Mouse (Mus musculus) midbrain, embryonic 14.5 days (tissue): Measurements from ENCODE around the gene Clic4. TPM values are rescaled to one million over a fixed set of nuclear protein-coding genes. Genes with fewer than 3 reads are reported as not detected.

Experiments
- ATAC-seq: fragments of 200-750 bp; cut with Nextera tagmentation; 2 replicates; pipeline ENCODE4 v1.8.0; 2017; ENCODE audit warnings: moderate number of reproducible peaks, moderate library complexity; ENCODE audit not compliant: low FRiP score, low TSS enrichment
- DNase-seq: peaks from one replicate; pipeline ENCODE4 v3.0.0-alpha.2; 2015
- H3K27ac ChIP-seq: fragments of 300-500 bp; sonication (generic); replicated peaks from 2 replicates; pipeline ENCODE4 v1.5.1; 2014; ENCODE audit warnings: mild to moderate bottlenecking, low read depth, low read length, moderate library complexity
- H3K27me3 ChIP-seq: fragments of 300-500 bp; sonication (generic); 2 replicates; pipeline ENCODE4 v1.6.1; 2014; ENCODE audit warnings: low read length, control low read depth, mixed read lengths; ENCODE audit not compliant: control insufficient read depth, insufficient read depth
- H3K36me3 ChIP-seq: fragments of 300-500 bp; sonication (generic); 2 replicates; pipeline ENCODE4 v1.6.1; 2014; ENCODE audit warnings: low read length, control low read depth; ENCODE audit not compliant: control insufficient read depth, insufficient read depth
- H3K4me1 ChIP-seq: fragments of 300-500 bp; sonication (generic); 2 replicates; pipeline ENCODE4 v1.6.1; 2014; ENCODE audit warnings: mild to moderate bottlenecking, antibody characterized with exemption, low read length, control low read depth; ENCODE audit not compliant: control insufficient read depth, insufficient read depth
- H3K4me2 ChIP-seq: fragments of 300-500 bp; sonication (generic); 2 replicates; pipeline ENCODE4 v1.6.1; 2014; ENCODE audit warnings: mild to moderate bottlenecking, low read length, moderate library complexity
- H3K4me3 ChIP-seq: fragments of 300-500 bp; sonication (generic); replicated peaks from 2 replicates; pipeline ENCODE4 v1.5.1; 2014; ENCODE audit warnings: low read depth, low read length
- H3K9ac ChIP-seq: fragments of 300-500 bp; sonication (generic); replicated peaks from 2 replicates; pipeline ENCODE4 v1.6.1; 2014; ENCODE audit warnings: mild to moderate bottlenecking, low read length, moderate library complexity
- H3K9me3 ChIP-seq: fragments of 300-500 bp; sonication (generic); 2 replicates; pipeline ENCODE4 v1.6.1; 2016; ENCODE audit warnings: low read length, control low read depth, mixed read lengths; ENCODE audit not compliant: control insufficient read depth
- WGBS: fragments of 180-500 bp; shearing (Covaris S2); extraction: QIAGEN DNeasy Blood & Tissue Kit; methylation state at CpG from one replicate; pipeline ENCODE4 v1.1.7; 2014; 5-methylcytosine and 5-hydroxymethylcytosine counted together
- polyA plus RNA-seq: library from polyadenylated mRNA; unstranded; fragments of >200 nt; fragmentation: Nextera tagmentation; extraction: Ambion mirVana; gene quantifications from 2 replicates; pipeline ENCODE4 v1.2.1, GENCODE M21; 2014

Gene Clic4
- polyA plus RNA-seq, 1 experiment from 2014 or later = 61.9 TPM

DNA sequence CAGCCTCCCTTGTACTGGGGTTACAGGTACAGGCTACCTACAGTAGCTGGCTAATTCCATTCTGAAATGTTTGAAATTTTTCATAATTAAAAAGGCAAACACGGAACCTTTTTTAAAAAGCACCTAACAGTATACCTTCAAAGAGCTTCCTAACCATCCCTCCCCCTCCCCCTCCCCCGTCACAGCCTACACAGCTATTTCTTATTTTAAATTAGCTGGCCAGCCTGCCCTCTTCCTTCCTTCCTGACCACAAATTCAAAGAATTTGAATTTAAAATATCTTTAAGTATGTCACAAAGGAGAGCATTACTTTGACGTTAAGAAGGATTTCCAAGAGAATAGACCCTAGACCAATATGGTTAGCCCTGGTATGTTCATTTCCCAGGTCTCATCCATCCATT, 44.5 kb downstream of the Clic4 start:
- no peak overlapping the region for H3K4me3 ChIP-seq
- H3K9ac ChIP-seq = no peak overlapping the region
- H3K27ac ChIP-seq = no peak overlapping the region
- peaks cover 14% of the 10 kb centered on the region for H3K36me3 ChIP-seq
- ATAC-seq = no peak
- no peaks in the 10 kb centered on the region for H3K27me3 ChIP-seq
- WGBS = 83% methylated on average over 3 of the region's 3 CpGs
- no peaks in the 10 kb centered on the region for H3K4me1 ChIP-seq
- no peaks in the 10 kb centered on the region for H3K9me3 ChIP-seq
- no peak for DNase-seq
- H3K4me2 ChIP-seq = no peak overlapping the region

DNA sequence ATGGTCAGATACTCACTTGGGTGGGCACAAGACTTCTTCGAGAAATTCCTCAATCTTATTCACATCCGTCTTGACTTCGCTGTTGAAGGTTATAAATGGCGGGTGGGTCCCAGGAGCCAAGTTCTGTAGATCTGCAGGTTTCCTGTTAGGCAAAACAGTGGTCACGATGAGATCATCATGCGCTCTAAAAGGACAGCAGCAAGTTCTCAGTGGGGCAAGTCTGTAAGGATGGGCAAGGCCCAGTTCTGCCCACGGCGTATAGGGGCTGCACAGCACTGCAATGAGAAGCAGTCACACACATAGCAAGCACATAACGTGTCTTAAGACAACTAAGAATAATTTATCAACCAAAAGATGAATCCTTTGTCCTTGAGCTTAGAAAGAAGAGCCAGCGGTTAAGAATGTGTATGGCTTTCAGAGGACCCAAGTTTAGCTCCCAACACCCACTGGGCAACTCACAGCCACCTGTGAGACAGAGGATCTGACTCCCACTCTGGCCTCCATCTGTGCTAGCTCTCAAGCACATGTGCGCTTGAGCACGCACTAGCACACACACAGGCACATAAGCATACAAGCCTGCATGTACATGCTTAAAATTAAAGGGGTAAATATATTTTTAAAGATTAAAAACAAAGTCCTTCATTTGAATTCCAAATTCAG, 46.5 kb downstream of the Clic4 start:
- Histone ChIP-seq H3K27ac (no peak overlapping the region), H3K27me3 (no peaks in the 10 kb centered on the region), H3K4me3 (no peak overlapping the region), H3K9ac (no peak overlapping the region), H3K9me3 (no peaks in the 10 kb centered on the region), H3K36me3 (peaks cover 22% of the 10 kb centered on the region), H3K4me2 (no peak overlapping the region), H3K4me1 (no peaks in the 10 kb centered on the region)
- DNase-seq = no peak
- 96% methylated on average over 12 of the region's 12 CpGs for WGBS
- ATAC-seq = no peak

DNA sequence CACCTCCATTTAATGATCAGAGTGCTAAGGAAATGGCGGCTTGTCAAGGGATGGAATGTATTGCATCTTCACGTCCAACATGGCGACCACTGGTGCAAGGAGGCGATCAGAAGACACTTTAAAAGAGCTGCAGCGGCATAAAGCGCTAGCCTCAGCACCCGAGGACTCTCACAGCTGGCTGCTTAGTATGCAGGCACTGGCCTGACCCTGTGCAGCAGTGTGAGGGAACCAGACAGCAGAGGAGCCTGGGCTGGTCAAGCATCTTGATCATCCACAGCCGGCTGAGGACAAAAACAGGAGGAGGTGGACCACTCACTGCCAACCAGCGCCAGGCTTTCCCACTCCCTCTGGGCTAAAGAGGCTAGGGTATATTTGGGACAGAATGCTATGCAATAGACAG, 48.8 kb downstream of the Clic4 start:
- Histone ChIP-seq H3K4me1 (no peaks in the 10 kb centered on the region), H3K4me3 (no peak overlapping the region), H3K9ac (no peak overlapping the region), H3K4me2 (no peak overlapping the region), H3K27ac (no peak overlapping the region), H3K36me3 (peaks cover 29% of the 10 kb centered on the region), H3K27me3 (no peaks in the 10 kb centered on the region), H3K9me3 (no peaks in the 10 kb centered on the region)
- DNase-seq (no peak), ATAC-seq (no peak)
- WGBS = 81% methylated on average over 9 of the region's 9 CpGs

DNA sequence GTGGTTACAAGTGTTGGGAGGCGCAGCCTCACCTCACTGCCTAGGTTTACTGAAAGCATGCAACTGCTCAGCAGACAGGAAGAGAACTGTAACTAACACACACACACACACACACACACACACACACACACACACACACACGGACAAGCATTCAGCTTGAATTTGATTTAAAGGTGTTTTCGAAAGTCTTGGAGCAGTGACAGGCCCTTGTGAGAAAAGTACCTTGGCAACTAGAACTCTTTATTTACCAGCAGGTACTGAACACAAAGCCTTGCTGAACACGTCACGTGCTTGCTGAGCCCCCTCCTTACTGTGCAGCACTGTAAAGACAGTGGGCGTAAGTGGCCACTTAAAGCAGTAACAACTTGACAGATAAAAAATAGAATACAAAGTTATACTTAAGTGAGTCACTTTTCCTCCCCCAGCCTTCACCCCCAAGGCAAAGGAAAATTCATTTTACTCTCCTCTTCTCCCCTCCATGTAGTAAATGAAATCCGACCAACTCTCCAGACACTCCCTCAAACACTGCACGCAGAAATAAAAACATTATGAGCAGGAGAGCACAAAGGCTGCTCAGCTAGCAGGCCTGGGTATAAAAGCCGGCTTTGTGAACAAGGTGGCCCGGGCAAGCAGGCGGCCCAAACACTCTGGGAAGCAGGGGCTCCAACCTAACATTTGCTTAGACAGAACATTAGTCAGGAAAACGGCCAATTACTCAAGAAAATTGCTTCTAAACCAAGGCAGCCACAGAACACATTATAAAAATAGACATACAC, 50.8 kb downstream of the Clic4 start:
- H3K36me3 ChIP-seq = peaks cover 44% of the 10 kb centered on the region
- ATAC-seq (no peak), DNase-seq (no peak)
- no peak overlapping the region for H3K4me3 ChIP-seq
- H3K27me3 ChIP-seq = no peaks in the 10 kb centered on the region
- H3K9ac ChIP-seq = no peak overlapping the region
- no peak overlapping the region for H3K27ac ChIP-seq
- WGBS = 90% methylated on average over 12 of the region's 12 CpGs
- H3K4me2 ChIP-seq = no peak overlapping the region
- H3K9me3 ChIP-seq = no peaks in the 10 kb centered on the region
- H3K4me1 ChIP-seq = no peaks in the 10 kb centered on the region

DNA sequence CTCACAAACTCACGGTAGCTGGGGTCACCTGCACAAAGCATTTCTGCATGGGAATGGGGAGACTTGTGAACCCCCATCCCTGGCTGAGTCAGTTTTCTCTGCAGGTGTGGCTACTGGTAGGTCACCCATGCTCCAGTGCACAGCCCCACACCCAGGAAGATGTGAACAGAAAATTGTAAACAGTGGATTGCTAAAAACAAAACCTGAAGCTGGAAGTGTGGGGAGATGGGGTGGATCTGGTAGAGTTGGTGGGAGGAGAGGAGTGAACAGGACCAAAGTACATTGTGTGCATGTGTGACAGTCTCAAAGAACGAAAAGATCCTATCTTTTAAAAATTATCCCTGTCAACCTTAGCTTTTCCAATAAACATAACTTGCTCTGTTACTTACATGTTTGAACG, 52.0 kb downstream of the Clic4 start:
- Histone ChIP-seq H3K4me2 (no peak overlapping the region), H3K27me3 (no peaks in the 10 kb centered on the region), H3K4me3 (no peak overlapping the region), H3K9ac (no peak overlapping the region), H3K27ac (no peak overlapping the region), H3K36me3 (peaks cover 56% of the 10 kb centered on the region), H3K9me3 (no peaks in the 10 kb centered on the region), H3K4me1 (no peaks in the 10 kb centered on the region)
- ATAC-seq (no peak), DNase-seq (no peak)
- WGBS = 88% methylated on average over 3 of the region's 3 CpGs

DNA sequence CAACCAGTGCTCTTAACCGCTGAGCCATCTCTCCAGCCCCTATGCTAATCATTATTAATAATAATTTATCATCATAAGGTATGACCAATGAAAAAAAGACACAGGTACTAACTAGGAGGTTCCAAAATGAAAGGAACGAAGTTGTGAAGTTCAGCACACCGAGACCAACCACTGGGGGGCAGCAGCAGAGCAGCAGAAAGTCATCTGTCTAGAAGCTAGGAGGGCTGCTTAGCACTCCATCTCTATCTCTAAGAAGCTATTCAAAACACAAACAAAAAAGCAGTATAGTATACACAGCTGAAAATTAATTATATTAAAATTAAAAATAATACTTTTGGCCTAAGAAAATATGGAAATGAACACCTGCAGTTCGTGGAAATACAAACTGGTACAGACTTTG, 53.0 kb downstream of the Clic4 start:
- no peak overlapping the region for H3K4me3 ChIP-seq
- no peaks in the 10 kb centered on the region for H3K9me3 ChIP-seq
- H3K4me1 ChIP-seq = no peaks in the 10 kb centered on the region
- DNase-seq (peak; percentile 90), ATAC-seq (no peak)
- H3K27me3 ChIP-seq = no peaks in the 10 kb centered on the region
- peaks cover 60% of the 10 kb centered on the region for H3K36me3 ChIP-seq
- H3K4me2 ChIP-seq = no peak overlapping the region
- no peak overlapping the region for H3K9ac ChIP-seq
- WGBS = 60% methylated on average over 4 of the region's 4 CpGs
- no peak overlapping the region for H3K27ac ChIP-seq

DNA sequence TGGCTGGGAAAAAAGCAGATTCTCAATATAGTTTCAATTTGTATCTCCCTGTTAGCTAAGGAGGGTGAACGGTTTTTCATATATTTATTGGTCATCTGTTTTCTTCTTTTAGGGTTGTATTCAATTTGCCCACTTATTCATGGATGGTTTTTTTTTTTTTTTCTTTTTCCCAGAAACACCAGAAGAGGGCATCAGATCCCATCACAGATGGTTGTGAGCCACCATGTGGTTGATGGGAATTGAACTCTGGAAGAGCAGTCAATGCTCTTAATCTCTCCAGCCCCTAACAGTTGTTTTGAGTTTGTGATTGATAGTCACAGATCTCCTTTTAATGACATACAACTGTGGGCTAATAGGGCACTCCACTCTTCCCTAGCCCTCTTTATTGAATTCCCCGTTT, 62.8 kb downstream of the Clic4 start:
- no peak overlapping the region for H3K4me3 ChIP-seq
- WGBS = 82% methylated on average over 2 of the region's 2 CpGs
- no peaks in the 10 kb centered on the region for H3K4me1 ChIP-seq
- peaks cover 15% of the 10 kb centered on the region; the same call in 1 of the 2 replicates for H3K27me3 ChIP-seq
- 0 out of 2 replicates have a peak, but pooled peaks cover 14% of the 10 kb centered on the region for H3K36me3 ChIP-seq
- no peak for DNase-seq
- no peak overlapping the region for H3K9ac ChIP-seq
- H3K27ac ChIP-seq = no peak overlapping the region
- H3K9me3 ChIP-seq = no peaks in the 10 kb centered on the region
- no peak for ATAC-seq
- H3K4me2 ChIP-seq = no peak overlapping the region

DNA sequence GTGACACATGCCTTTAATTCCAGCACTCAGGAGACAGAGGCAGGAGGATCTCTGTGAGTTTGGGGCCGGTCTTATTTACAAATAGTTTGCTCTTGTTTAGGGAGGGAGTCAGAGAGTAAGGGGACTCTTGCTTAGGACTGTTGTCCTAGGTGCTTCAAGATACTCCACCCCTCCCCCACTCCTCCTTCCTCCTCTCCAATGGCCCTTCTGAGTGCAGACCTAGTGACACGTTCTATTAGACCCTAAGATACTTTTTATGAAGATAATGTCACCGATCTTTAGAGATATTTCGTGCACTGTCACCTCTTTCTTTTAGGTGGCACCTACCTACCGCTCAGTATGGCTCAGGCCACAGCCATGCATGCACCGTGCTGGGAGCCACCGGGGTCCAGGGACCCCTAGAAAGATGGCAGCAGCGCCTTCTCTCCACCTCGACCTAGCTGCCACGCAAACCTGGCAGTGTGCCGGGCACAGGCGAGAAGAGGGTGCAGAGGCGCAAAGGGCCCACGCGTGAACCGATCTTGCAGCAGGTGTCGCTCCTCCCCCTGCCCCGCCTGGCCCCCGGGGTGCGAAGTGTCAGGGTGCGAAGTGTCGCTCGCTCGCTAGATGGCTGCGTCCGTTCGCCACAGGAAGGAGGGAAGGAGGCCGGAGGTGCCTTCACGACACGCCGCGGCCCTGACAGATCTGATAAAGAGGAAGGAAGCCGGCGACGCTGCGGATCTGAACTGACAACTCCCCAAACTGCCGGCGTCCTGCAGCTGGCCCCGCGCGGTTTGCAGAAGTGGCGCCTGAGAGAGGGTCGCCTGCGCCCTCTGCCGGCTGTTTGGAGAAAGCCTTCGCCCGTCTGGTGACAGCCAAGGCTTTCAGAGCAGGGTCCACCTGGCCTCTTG, 66.7 kb downstream of the Clic4 start:
- no peaks in the 10 kb centered on the region for H3K36me3 ChIP-seq
- H3K9me3 ChIP-seq = no peaks in the 10 kb centered on the region
- H3K4me2 ChIP-seq = peak overlapping the region; percentile 68
- no peak; the same call in 1 of the 2 replicates for ATAC-seq
- 2% methylated on average over 47 of the region's 47 CpGs for WGBS
- H3K4me1 ChIP-seq = peaks cover 5% of the 10 kb centered on the region
- H3K4me3 ChIP-seq = peak overlapping the region; percentile 32
- H3K27me3 ChIP-seq = peaks cover 15% of the 10 kb centered on the region; the same call in 1 of the 2 replicates
- peak; percentile 93 for DNase-seq
- peak overlapping the region; percentile 27; the same call in 1 of the 2 replicates for H3K9ac ChIP-seq
- no peak overlapping the region for H3K27ac ChIP-seq
